Mouse (Mus musculus): ENCODE measurements at regions not wholly inside any gene's neighbourhood (a gene's known extent, or its start where the extent isn't known, plus 50 kb on each side); places are given as distances from the start of the nearest gene placed in this dataset.

DNA sequence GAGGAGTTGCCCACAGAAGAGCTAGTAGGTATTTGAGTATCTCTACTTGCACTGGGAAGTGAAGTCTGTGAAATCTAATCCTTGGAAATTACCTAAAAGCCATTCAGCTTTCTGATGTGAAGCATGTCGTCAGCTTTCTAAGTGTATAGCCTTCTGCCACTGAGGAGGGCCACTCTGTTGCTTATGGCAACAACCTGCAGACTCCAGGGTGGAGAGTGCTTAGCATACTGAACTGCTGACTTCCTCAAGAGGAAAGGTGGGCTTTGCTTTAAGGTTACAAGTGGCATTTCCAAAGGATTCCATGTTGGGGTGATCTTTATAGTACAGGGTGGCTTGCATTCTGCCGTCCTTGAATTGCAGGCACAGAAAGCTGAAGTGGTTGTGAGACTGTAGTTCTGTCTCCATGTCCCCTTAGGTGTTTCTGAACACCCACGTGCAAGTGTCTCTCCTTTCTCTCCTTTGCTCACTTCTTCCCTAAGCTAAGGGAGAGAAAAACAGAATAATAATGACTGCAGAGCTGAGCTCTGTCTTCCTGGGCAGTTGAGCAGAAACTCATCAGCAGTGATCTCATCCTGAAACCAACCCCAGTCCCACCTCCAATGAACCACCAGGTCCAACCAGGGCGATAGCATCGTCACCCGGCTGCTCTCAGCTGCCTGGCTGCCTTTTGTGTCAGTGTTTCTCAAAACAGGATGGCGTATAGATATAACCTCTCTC, 292.3 kb upstream of the Nrp1 start:
- H3K9me3 ChIP-seq = no peaks in the 10 kb centered on the region
- no peaks in the 10 kb centered on the region for H3K36me3 ChIP-seq (replicated peaks)
- H3K27me3 ChIP-seq (replicated peaks; ENCODE audit: low read depth, poor library complexity, severe bottlenecking) = no peaks in the 10 kb centered on the region
- H3K4me1 ChIP-seq = peaks cover 4% of the 10 kb centered on the region; the same call in 1 of the 2 replicates
- H3K27ac ChIP-seq (replicated peaks) = no peak overlapping the region
- H3K4me3 ChIP-seq = no peak overlapping the region
- DNase-seq (ENCODE audit: low spot score) = no peak
- WGBS = 78% methylated on average over 7 of the region's 7 CpGs

GRCm38 (mm10) chr8:128069749-128070148, 288.7 kb upstream of the Nrp1 start:
- Histone ChIP-seq H3K27me3 (replicated peaks; ENCODE audit: low read depth, poor library complexity, severe bottlenecking) (no peaks in the 10 kb centered on the region), H3K9me3 (no peaks in the 10 kb centered on the region), H3K36me3 (replicated peaks) (no peaks in the 10 kb centered on the region), H3K4me1 (no peaks in the 10 kb centered on the region), H3K4me3 (no peak overlapping the region), H3K27ac (replicated peaks) (no peak overlapping the region)
- DNase-seq (ENCODE audit: low spot score) = no peak
- WGBS = 84% methylated on average over 2 of the region's 2 CpGs

DNA sequence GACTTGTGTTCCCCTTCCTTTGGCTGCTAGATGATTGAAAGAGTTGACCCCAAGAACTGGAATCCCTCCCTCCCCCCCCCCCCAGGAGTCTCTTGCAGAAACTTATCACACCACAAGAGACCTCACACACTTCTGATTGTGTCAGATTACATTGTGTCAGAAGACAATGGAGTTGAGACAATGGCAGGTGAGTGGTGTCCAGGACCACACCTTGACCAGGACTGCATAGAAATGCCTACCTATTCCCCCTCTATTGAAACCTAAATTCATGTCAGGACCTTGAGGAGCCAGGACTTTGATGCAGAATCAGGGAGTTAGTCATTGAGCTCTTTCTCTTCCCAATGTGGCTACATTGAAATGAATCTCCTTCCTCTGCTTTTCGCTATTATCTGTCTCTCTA, 282.8 kb upstream of the Nrp1 start:
- H3K36me3 ChIP-seq (replicated peaks) = no peaks in the 10 kb centered on the region
- no peaks in the 10 kb centered on the region for H3K9me3 ChIP-seq
- 80% methylated on average over 1 of the region's 1 CpGs for WGBS
- no peak for DNase-seq (ENCODE audit: low spot score)
- H3K4me3 ChIP-seq = no peak overlapping the region
- no peak overlapping the region for H3K27ac ChIP-seq (replicated peaks)
- no peaks in the 10 kb centered on the region for H3K4me1 ChIP-seq
- no peaks in the 10 kb centered on the region for H3K27me3 ChIP-seq (replicated peaks; ENCODE audit: low read depth, poor library complexity, severe bottlenecking)

DNA sequence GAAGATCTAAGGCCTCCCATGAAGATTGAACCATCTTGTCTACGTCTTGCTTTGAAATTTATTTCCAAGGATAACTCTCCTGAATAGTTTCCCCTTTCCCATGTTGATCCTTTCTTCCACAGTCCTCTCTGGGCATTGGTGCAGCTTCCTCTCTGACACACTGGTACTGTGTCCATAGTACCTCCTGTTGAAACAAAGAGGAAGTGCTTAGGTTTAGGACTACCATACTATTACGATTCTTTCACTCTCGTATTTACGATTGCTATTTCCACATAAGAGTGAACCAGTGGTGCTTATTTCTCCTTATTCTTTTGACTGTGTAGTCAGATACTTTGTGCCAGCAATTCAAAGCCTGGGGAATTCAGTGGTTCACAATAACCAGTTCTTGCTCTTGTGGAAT, 282.2 kb upstream of the Nrp1 start:
- no peak for DNase-seq (ENCODE audit: low spot score)
- H3K27me3 ChIP-seq (replicated peaks; ENCODE audit: low read depth, poor library complexity, severe bottlenecking) = no peaks in the 10 kb centered on the region
- no peak overlapping the region for H3K27ac ChIP-seq (replicated peaks)
- WGBS = 93% methylated on average over 4 of the region's 4 CpGs
- no peaks in the 10 kb centered on the region for H3K9me3 ChIP-seq
- H3K4me1 ChIP-seq = no peaks in the 10 kb centered on the region
- no peak overlapping the region for H3K4me3 ChIP-seq
- no peaks in the 10 kb centered on the region for H3K36me3 ChIP-seq (replicated peaks)

DNA sequence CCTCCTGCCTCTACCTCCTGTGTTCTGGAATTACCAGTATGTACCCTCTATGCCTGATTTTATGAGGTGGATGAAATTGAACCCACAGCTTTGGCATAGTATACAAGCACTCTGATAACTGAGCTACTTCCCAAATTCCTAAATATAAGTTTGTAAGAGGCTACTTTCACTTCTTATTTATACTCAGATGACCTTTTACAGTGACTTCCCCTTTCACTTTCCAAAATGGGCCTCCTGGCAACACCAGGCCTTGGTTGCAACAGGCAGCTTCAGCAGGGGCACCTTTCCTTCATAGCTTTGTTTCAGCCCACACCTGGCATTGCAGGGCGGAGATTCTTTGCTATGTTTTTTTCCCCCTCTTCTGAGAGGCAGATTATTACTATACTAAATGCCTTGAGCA, 279.7 kb upstream of the Nrp1 start:
- no peak for DNase-seq (ENCODE audit: low spot score)
- H3K9me3 ChIP-seq = no peaks in the 10 kb centered on the region
- WGBS = 88% methylated on average over 1 of the region's 1 CpGs

DNA sequence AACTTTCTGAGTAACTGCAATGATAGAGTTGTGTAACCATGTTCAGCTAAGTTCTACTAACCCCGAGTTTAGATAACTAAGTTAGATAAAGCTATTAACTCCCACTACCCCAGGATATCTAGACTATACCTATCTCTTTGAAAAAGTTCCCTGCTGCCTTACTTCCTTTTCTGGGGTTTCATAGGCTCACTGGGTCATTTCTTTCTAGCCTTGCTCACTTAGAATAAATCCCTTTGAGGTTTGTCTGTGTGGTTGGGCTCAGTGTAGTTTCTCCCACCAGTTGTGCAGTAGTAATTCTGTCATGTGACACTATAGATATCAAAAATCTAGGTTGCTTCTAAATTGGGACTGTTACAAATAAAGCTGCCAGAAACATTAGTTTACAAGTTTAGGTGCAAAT, 272.6 kb upstream of the Nrp1 start:
- H3K36me3 ChIP-seq (replicated peaks) = no peaks in the 10 kb centered on the region
- DNase-seq (ENCODE audit: low spot score) = no peak
- WGBS = 81% methylated on average over 1 of the region's 1 CpGs
- no peak overlapping the region for H3K4me3 ChIP-seq
- H3K9me3 ChIP-seq = no peaks in the 10 kb centered on the region
- no peak overlapping the region for H3K27ac ChIP-seq (replicated peaks)
- peaks cover 6% of the 10 kb centered on the region; the same call in 1 of the 2 replicates for H3K27me3 ChIP-seq (replicated peaks; ENCODE audit: low read depth, poor library complexity, severe bottlenecking)
- H3K4me1 ChIP-seq = no peaks in the 10 kb centered on the region

More for the DNA sequence above, 279.7 kb upstream of the Nrp1 start:
- H3K4me1 ChIP-seq = no peaks in the 10 kb centered on the region
- no peaks in the 10 kb centered on the region for H3K36me3 ChIP-seq (replicated peaks)
- H3K27ac ChIP-seq (replicated peaks) = no peak overlapping the region
- no peak overlapping the region for H3K4me3 ChIP-seq
- H3K27me3 ChIP-seq (replicated peaks; ENCODE audit: low read depth, poor library complexity, severe bottlenecking) = no peaks in the 10 kb centered on the region

DNA sequence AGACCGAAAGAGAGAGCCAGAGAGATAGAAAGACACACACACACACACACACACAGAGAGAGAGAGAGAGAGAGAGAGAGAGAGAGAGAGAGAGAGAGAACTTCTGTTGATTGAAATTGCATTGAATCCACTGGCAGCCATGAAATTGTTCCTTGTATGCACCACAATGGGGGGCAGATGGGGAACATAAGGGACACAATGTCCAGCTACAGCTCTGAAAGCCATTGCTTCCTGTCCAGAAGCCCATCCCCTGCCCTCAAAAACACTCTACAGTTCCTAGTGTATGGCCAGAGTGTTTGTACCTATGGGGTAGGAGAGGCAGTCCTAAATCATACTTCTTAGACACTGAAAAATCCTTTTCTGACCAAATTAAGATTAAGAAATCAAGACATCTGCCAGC, 270.9 kb upstream of the Nrp1 start:
- DNase-seq (ENCODE audit: low spot score) = no peak
- Histone ChIP-seq H3K27ac (replicated peaks) (no peak overlapping the region), H3K9me3 (peaks cover 4% of the 10 kb centered on the region; the same call in 1 of the 2 replicates), H3K4me1 (no peaks in the 10 kb centered on the region), H3K4me3 (no peak overlapping the region), H3K27me3 (replicated peaks; ENCODE audit: low read depth, poor library complexity, severe bottlenecking) (peaks cover 6% of the 10 kb centered on the region; the same call in 1 of the 2 replicates), H3K36me3 (replicated peaks) (no peaks in the 10 kb centered on the region)
- 85% methylated on average over 1 of the region's 1 CpGs for WGBS

- WGBS = 89% methylated on average over 7 of the region's 7 CpGs
These were observed 265.6 kb upstream of the Nrp1 start for GRCm38 (mm10) chr8:128092826-128093225.

DNA sequence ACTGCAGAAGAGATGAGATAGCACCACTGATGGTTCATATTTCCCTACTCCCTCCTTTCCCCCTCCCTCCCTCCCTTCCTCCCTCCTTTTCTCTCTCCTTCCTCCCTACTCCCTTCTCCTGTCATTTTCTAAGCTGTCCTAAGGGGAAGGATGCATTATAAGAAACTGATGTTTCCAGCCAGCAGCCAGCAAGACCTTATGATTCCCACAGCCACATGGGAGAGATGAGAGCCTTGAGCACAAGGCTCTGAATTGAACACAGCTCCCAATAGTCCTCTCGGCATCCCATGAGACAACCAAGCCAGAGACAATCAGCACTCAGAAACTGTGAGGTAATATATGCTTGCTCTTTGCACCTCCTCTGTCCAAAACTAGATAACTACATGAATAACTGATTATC, 263.0 kb upstream of the Nrp1 start:
- Histone ChIP-seq H3K4me1 (no peaks in the 10 kb centered on the region), H3K27me3 (replicated peaks; ENCODE audit: low read depth, poor library complexity, severe bottlenecking) (no peaks in the 10 kb centered on the region), H3K36me3 (replicated peaks) (no peaks in the 10 kb centered on the region), H3K4me3 (no peak overlapping the region), H3K9me3 (peaks cover 4% of the 10 kb centered on the region; the same call in 1 of the 2 replicates), H3K27ac (replicated peaks) (no peak overlapping the region)
- 92% methylated on average over 1 of the region's 1 CpGs for WGBS
- no peak for DNase-seq (ENCODE audit: low spot score)

More at GRCm38 (mm10) chr8:128092826-128093225, 265.6 kb upstream of the Nrp1 start:
- no peak overlapping the region for H3K27ac ChIP-seq (replicated peaks)
- H3K9me3 ChIP-seq = peaks cover 4% of the 10 kb centered on the region; the same call in 1 of the 2 replicates
- no peak overlapping the region for H3K4me3 ChIP-seq
- no peaks in the 10 kb centered on the region for H3K36me3 ChIP-seq (replicated peaks)
- peaks cover 6% of the 10 kb centered on the region; the same call in 1 of the 2 replicates for H3K27me3 ChIP-seq (replicated peaks; ENCODE audit: low read depth, poor library complexity, severe bottlenecking)
- H3K4me1 ChIP-seq = no peaks in the 10 kb centered on the region
- DNase-seq (ENCODE audit: low spot score) = no peak

GRCm38 (mm10) chr8:128097601-128098000, 260.8 kb upstream of the Nrp1 start:
- Histone ChIP-seq H3K27ac (replicated peaks) (no peak overlapping the region), H3K27me3 (replicated peaks; ENCODE audit: low read depth, poor library complexity, severe bottlenecking) (no peaks in the 10 kb centered on the region), H3K36me3 (replicated peaks) (no peaks in the 10 kb centered on the region), H3K4me1 (no peaks in the 10 kb centered on the region), H3K4me3 (no peak overlapping the region), H3K9me3 (no peaks in the 10 kb centered on the region)
- DNase-seq (ENCODE audit: low spot score) = no peak
- 83% methylated on average over 3 of the region's 3 CpGs for WGBS

DNA sequence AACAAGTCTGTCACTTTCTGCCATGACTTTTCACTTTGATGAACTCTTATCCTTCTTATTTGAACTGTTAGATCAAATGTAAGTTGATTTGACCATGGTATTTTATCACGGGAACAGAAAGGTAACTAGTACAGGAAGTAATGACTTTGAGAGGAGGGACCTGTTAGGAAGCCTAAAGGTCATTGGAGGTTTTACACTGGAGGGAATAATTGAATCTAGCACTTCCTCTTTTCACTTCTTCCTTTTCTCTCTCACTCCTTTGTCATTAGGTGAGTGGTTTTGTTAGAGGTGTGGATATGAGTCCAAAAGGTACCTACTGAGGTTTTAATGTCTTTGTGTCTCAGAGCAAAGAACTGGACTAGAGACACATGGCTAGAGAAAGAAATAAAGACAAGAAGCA, 255.0 kb upstream of the Nrp1 start:
- Histone ChIP-seq H3K4me3 (no peak overlapping the region), H3K36me3 (replicated peaks) (no peaks in the 10 kb centered on the region), H3K9me3 (no peaks in the 10 kb centered on the region), H3K4me1 (no peaks in the 10 kb centered on the region), H3K27me3 (replicated peaks; ENCODE audit: low read depth, poor library complexity, severe bottlenecking) (no peaks in the 10 kb centered on the region), H3K27ac (replicated peaks) (no peak overlapping the region)
- no peak for DNase-seq (ENCODE audit: low spot score)
- WGBS = 89% methylated on average over 1 of the region's 1 CpGs

DNA sequence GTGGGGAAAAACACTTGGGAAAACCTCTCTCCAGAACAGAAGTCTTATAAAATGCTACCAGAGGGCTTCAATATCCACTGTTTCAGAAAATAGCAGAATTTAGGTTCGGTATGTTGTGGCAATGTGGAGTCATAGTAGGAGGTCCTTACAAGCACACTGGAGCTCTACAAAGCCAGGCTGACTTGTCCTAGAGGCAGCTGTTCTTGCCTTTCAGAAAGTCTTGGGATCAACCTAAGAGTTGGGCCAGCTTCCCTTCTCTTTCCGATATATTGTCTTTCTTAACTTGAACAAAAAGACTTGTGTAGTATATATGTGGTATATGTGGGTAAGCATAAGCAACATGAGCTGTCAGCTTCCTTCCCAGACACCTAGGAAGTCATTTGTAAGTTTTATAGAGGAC, 251.8 kb upstream of the Nrp1 start:
- 94% methylated on average over 2 of the region's 2 CpGs for WGBS
- DNase-seq (ENCODE audit: low spot score) = no peak
- H3K27ac ChIP-seq (replicated peaks) = no peak overlapping the region
- H3K4me1 ChIP-seq = no peaks in the 10 kb centered on the region
- H3K4me3 ChIP-seq = no peak overlapping the region
- H3K27me3 ChIP-seq (replicated peaks; ENCODE audit: low read depth, poor library complexity, severe bottlenecking) = no peaks in the 10 kb centered on the region
- H3K36me3 ChIP-seq (replicated peaks) = no peaks in the 10 kb centered on the region
- H3K9me3 ChIP-seq = no peaks in the 10 kb centered on the region

DNA sequence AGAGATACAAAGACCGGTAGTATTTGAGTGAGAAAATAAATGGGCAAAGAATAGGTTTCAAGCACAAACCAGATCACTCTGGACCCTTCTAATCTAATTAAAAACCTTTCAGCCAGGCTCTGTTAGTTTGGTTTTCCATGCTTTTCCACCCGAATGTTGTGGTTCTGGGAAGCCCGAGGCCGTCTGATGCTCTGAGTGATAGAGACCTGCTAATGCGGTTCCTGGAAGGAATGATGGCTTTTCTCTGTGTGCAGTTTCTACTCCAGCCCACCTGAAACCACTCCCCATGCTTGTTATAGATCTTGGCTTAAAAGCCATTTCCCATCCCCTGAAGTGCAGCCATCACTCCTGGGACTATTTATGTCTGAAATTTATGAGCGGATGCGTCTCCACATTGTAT, 251.4 kb upstream of the Nrp1 start:
- H3K27ac ChIP-seq (replicated peaks) = no peak overlapping the region
- no peaks in the 10 kb centered on the region for H3K9me3 ChIP-seq
- DNase-seq (ENCODE audit: low spot score) = no peak
- H3K36me3 ChIP-seq (replicated peaks) = no peaks in the 10 kb centered on the region
- H3K27me3 ChIP-seq (replicated peaks; ENCODE audit: low read depth, poor library complexity, severe bottlenecking) = no peaks in the 10 kb centered on the region
- WGBS = 76% methylated on average over 7 of the region's 7 CpGs
- H3K4me3 ChIP-seq = no peak overlapping the region
- no peaks in the 10 kb centered on the region for H3K4me1 ChIP-seq
